Mouse (Mus musculus) layer of hippocampus, adult 11-12 months (tissue): Measurements from ENCODE around the gene Robo1.

ENCODE experiments used
- DNase-seq: peaks from one replicate; pipeline ENCODE4 v3.0.0; 2022; ENCODE audit warnings: low spot score

Gene Robo1

DNA sequence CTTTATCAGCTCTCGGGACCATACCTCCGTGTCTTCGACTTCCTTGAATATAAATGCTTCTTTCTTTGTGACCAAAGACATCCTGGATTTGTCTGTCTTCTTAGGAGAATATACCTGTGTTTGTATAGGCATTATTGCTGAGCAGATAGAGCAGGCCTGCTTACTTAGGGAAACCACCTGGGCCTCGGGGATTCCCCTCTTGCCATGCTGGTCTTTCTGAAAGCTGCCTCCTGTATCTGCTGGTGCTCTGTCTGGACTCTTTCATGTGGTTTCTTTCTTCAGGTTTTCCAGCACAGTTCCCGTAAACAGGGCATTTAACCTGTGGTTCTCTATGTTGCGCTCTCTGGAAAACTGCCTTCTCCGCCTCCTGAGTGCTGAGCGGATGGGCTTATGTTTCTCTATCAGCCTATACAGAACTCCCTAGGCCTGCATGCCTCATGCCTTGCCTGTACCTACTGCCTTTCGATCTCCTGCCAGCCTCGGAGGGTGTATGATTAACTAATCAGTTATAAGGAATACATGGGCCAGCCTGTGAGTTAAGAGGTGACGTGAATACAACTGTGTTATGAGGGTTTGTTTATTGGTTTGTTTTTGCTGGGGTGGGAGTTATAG lies 370.9 kb downstream of the Robo1 start:
- DNase-seq, result no peak

DNA sequence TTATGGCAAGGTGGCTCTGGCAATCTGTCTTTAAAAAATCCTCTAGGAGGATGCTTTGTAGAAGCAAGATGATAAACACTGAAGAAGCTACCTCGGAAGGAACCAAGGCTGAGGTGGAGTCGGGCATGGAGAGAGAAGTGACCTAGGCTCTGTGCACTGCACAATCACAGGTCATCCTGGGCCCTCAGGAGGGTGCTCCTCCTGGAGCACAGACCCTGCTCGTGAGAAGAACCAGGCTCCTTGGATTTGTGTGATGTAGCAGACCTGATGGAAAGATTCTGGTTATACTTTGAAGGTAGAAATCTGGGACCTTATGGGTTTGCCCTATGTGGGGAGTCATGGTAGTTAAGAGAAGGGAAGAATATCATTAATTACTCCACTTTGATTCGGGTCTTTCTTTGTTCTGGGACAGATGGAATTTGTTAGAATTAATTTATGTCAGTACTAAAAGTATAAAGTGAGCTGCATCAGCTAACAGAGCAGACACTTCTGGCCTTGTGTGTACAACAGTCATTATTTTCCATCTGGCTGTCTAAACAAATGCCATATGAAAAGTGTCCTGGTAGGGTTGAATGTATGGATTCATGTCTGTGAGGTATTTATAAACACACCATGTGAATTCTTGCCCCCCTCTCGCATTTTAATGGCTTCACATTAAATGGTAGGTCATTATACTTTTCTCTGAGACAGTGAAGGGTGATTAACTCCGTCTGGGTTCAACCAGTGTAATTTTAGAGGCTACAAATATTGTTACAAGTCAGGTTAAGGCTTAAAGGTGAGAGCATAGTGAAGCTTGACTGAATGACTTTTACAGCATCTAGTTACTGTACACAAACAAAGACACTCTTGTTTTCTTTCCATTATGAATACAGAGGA lies 377.7 kb downstream of the Robo1 start:
- no peak for DNase-seq

DNA sequence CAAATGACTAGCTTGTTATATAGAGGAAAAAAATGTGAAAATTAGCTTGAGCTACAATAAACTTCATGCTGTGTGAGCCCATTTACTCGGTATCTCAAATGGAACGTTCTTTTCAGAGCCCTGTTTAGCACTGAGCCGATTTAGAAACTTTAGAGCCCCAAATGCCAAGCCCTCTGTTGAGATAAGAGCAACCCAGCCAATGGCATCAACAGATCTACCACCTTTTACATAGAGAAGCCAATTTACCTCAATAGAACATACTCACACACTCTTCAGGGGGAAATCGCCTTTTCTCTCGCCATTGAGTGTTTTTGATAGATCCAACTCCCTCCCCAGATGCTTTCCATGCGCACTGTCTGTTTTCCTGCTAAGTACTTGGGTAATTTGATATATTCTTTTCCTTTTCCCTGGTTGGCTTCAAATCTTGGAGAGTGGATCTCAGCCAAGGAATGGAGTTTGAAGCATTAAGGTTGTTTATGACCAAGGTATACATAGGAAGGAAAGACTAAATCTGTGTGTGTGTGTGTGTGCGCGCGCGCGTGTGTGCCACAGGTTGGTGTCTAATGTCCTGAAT lies 378.5 kb downstream of the Robo1 start:
- no peak for DNase-seq

DNA sequence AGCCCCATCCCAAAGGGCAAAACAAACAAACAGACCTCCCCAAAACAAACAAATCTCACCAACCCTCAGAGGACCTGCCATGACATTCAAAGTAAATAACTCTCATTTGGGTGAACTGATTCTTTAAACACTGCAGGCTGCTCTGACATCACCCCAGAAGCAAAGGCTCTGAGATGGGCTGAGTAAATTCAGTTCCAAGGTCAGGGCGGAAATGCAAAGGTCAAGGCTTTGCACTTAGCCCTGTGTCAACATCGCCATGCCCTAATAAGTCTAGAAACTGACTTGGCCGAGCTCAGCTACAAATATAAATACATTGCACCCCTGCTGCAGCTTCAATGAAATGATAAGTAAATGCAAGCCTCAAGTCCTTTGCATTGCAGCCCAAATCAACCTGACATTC lies 379.5 kb downstream of the Robo1 start:
- DNase-seq, result no peak

DNA sequence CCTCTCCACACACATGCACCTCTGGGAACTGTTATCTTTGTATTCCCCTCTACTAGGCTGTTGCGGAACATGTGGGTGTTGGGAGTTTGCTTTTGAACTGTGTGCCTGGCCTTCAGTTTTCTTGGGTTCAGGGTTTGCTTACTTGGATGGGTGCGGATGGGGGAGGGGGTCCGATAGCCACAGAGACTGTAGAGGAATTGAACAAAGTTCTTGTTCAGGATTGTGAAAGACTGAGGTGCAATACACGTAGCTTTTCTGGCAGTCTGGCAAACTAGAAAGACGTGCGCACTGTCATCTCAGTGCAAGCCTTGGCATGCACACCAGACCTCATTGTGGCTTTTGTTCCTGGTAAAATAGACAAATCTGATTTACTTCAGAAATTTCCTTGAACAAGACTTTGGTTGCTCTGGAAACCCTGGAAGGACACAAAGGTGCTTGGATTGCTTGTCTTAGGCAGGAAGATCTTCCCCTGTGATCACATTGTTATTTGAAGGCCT lies 380.1 kb downstream of the Robo1 start:
- DNase-seq, result no peak

DNA sequence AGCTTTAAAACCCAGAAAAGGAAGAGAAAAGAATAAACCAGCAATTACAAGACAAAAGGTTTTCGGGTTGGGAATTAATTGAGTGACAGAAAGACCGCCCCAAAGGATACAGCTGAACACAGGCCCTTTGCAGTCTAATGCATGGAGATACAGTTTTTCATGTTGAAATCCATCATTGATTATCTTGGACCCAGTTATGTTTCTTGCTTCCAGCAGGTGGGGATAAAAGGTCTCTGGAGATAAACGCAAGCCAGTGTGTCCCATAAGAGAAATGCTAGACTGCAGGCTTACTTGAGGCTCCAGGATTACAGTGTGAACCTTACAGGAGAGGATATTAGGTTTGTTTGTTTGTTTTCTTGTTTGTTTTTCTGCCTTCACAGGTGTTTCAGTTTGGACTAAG lies 383.8 kb downstream of the Robo1 start:
- no peak for DNase-seq

DNA sequence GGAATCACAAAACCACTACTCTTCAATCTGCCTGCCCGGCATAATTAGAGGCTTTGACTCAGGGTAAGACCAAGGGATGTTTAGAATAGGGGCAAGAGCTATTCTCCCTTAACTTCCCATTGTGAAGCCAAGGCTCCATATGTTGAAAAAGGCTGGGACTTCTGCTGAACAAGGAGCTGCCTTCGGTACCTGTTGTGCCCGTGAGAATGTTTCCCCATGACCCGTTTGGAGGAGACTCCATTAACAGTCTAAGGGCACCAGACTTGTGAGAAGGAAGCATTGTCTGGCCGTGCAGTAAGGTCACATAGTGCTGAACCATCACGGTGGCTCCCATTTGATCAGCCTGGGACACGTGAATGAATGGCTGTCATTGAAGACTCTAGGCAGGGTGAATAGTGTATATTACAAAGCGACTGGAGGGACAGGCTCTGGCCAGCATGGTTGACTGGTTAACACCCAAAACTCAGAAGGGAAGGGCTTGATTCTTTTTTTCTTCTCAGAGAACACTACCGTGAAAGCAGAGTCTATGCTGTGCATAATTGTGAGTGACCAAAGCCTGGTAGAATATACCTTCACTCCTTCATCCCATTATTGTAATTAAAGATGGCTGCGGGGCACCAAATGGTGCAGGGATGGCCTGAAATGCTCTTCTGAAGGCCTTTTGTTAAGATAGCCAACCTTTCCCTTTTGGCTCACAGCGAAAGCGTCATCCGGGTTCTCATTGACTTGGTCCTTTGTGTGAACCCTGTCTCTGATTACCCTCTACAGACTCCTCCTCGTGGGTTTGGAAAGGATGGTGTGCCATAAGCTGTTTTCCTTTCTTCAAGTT lies 385.6 kb downstream of the Robo1 start:
- DNase-seq, result no peak

DNA sequence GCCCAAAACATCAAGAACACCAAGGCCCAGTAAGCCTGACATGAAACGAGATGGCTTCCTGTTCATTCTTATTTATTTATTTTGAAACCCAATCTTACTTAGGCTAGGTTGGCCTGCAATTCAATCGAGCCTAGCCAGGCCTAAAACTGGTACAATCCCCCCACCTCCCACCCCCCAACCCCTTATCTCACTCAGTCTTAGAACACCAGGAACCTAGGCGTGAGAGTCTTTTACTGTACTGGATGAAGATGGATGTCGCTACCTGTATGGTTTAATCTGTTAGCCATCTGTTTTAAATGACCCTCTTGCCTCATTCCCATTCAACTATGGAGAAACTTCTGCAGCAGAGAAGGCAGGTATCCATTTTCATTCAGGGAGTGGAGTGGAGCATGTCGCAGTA lies 386.7 kb downstream of the Robo1 start:
- DNase-seq, result no peak

DNA sequence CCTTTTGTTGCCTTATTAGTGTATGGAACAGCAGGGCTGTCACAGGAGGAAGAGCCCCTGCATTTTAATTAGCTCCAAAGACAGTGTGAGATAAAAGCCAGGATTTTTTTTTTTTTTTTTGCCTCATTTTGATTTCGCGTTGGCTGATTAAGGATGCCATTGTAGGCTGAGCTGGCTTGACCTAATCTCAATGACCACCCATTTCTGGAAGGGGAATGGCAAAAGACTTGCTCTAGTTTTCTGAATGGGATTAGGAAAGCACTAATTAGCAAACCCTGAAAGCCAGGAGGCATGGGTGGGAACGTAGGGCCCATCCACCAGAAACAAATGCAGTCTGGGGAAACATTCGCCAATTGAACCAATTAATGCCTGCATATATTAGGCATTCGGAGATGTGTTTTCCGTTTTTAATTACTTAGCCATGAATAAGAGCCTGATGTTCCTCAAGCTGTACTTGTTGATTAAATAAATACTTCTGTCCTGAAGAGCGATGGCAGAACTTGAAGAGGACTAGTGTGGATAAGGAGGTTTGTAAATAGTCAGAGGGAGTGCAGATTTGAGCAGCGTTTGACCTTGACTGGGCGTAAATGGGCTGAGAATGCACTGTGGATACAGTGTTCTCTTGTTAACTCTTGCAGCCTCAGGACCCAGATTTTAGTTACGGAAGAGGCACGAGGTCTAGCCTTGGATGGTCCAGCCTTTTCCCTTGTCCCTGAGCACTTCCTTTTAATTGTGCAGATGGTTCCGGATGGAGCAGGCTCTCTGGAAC lies 391.3 kb downstream of the Robo1 start:
- no peak for DNase-seq

DNA sequence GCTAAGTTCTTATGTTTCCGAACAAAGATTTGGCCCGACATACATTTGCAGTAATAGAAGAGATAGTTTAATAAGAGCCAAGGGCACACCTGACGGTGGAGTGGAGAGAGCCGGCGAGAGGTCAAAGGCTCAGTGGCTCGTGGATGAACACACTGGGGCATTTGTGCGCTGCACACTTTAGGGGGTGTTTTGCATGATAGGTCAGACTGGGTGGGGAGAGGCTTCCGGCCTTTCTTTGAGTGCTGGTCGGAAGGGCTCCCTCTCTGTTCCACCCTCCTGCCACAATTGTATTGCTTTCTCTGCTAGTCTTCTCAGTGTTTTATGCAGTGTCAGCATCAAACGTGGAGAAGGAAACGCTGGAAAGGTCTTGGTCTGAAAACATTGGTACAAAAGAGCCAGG lies 392.2 kb downstream of the Robo1 start:
- no peak for DNase-seq

DNA sequence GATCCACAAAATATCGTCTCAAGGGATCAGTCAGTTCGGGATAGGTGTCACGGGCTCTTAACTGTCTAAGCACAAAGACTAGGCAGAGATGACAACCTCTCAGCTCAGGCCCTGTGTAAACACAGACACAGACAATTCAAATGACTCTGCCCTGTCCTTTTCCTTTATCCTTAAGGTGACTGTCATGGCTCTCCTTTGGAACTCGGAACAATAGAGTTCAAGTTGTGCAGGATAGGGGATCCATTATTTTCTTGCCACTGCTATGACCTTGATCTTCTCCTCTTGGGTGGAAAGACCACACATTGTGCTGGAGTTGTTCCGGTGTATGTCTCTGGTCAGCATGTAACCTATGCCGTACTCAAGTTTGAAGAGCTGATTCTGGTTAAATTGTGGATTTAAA lies 395.4 kb downstream of the Robo1 start:
- DNase-seq, result no peak

DNA sequence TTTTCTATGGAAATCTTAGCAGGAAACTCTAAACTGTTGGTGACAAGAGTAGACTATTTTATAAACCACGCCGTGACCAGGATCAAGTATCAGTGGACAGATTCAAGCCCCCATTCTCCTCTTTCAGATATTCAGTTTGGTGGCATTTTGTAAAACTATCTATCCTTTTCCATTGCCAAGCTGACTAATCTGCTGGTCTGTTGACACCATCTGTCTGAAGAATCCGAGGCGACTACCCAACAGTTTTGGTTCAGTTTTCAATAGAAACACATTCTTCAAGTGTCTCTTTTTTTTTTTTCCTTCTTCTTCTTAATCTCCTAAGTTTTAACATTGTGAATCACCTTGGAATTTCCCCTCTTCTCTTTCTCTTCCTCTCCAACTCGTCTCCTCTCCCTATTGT lies 397.7 kb downstream of the Robo1 start:
- DNase-seq, result no peak

DNA sequence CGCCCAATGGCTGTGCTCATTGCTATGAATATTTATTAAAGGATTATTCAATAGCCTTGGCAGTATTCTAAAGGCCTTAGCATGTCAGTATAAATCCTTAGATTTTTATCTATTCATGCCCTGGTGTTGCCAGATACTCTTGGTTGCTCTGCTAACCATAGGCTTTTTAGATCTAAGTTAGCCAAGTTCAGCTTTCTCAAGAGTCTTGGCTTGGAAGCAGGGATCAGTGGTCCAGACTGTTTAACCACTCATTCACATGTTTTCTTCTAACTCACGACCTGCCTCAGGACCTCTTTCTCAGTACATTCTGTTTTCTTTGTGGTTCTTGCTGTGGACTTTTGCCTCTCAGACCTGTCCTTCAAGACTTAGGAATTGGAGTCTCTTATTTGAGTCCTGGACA lies 400.4 kb downstream of the Robo1 start:
- no peak for DNase-seq

DNA sequence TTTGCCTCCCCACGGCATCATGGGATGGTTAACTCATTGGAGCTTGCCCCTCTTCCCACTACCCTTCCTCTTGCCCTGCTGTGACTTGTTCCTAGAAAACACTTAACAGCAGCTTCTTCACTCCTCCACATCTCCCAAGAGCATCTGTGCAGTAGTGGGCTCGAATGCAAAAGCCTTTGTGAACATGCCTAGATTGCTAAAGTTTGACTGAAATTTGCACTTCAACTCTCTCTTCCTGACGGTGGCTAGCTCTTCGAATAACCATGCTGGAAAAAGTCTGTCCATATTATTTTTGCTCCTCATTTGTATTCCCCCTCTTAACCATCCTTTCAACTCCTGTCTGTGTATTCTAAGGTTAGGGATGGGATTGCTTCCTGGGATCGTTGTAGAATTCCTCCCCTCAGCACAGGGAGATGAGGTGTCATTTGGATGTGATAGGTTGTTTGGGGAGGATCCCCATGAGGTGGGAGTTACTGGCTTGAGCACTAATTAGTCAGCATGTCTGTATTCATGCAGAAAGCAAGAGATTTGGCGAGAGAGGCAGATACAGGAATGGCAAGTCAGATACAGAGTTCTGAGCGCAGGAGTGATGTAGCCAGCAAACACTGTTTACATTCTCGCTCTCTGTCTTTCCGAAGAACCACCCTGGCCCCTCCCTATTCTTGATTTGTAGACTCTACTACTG lies 409.2 kb downstream of the Robo1 start:
- no peak for DNase-seq

DNA sequence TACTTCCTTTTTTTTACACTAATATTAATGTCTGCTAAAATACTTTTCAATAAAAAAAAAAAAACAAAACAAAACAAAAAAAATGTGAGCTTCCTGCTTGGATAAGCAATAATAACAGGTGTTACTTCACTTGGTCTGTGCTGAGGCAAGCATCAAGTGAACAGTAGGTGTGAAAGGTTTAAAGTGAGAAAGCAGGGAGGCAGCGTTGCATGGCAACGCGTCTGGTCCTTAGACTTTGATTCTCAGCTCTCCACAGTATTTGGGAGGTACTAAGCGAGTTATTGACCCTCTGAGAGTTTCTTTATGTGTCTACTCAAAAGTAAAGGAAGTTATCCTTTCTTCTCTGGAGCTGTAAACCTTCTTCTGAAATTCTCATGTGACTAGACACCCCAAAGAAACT lies 411.0 kb downstream of the Robo1 start:
- no peak for DNase-seq

DNA sequence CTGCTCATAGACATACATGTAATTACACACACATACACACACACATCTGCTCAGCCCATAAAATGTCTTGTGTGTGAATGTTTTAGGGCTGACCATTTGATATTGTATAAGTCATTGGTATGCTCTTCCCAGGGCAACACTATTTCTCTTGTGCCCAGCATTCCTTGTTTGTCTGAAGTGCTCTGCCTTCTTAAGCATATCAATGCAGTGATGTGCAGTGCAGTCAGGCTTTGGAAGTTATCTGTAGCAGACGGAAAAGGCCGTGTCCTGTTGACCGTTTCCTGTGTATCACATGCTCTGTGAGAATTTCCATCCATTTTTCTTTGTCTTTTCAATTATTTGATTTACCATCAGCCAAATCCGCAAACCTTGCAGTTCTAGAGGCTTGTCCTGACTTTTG lies 412.9 kb downstream of the Robo1 start:
- no peak for DNase-seq

DNA sequence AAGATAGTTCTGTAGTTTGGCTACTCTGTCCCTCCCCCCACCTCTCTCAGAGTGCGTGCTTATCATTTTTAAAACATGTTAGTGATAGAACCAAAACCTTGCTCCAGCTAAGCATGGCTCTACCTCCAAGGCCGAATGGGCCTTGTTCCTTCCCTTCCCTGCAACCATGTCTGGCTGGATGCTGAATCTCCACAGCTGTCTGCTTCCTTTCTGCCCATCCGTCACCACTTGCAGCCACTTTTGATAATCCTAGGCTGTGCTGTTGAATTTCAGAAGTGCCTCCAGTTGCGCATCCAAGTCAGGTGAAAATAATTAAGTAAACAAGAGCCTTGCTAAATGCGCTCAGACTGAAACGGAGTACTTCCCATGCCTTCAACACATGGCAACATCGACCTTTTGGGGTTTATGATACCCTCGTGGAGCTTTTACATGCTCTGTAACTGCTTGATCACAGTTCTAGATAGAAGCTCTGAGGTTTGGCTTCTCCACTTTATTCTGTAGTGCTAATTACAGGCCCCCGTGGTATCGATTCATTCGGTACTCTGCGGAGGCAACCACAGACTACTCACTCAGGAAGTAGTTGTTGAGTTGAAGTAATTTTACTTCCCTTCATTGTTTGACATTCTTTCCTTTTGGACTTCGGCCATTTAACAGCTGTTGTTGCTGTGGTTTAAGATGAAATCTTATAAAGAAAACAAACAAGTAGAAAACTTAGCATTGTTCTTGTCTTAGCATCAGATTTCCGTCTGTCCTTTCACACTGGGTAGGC lies 413.8 kb downstream of the Robo1 start:
- no peak for DNase-seq

DNA sequence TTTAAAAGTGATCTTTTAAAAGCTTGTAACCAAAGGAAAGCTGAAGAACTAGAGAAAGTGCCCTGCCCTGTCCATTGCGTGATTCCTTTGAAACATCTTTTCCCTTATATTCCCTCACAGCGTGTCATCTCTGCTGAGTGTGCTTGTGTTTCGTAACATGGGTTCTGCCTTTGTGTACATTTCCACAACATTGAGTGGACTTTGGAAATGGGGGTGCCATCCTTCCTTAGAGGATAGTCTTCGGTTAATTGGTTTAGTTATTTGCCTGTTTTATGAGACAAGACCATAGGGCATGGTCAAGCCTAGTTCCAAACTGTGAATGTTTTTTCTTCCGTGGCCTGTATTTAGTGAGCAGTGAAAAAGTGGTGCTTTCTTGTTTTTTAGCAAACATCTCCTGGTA lies 426.1 kb downstream of the Robo1 start:
- no peak for DNase-seq

DNA sequence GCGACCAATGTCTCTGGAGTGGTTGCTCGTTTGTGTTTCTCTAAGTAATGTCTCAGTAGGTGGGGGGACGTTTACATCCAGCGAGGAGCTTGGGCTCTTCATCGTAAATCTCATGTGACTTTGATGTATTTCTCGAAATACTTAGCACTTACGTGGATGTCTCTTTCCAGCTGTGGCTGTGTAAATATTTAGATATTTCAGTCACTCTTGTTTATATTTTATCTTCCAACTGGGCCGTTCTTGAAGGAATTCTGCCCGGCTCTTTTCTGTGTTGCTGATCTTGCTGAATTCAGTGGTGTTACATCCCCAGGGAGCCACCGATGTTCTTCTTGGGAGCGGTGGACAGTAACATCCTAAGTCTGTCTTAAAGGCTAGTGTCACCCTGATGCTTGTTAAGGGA lies 427.1 kb downstream of the Robo1 start:
- no peak for DNase-seq

DNA sequence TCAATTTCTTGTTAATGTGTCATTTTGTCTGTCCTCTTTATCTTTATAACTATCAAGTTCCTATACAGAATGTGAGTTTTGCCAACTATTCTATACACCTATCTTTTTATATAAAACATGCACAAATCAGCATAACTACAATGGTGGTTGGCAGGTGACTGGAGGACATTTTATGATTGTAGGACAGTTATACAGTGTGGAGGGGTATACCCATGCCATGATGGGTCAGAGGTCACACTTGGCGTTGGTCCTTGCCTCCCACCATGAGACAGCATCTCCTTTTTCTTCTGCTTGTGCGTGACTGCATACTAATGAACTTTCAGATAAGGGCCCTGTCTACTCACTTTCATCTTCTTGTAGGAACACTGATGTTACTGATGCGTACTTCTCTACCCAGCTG lies 427.5 kb downstream of the Robo1 start:
- no peak for DNase-seq
